12 mouse cellular contexts compared by ENCODE assay signal in genomic region chr19:4478190-4478516, GRCm38 (mm10). TPM values are rescaled to one million over a fixed set of nuclear protein-coding genes. Genes with fewer than 3 reads are reported as not detected.
A peak's percentile ranks its signal among the peaks of the same experiment; 100 is the strongest.
DNase-seq lines count a peak whose midpoint lies in the region; ATAC-seq lines count a peak whose summit lies in the region.
"Had no signal": no experiment of that assay in that cellular context is flagged by ENCODE, and none has a peak within 500 bp of the region (broad histone marks: within the 10 kb centered on the region; RNA-seq: fewer than 3 reads in every experiment).

No protein-coding gene starts in this region.

- H3K9me3 ChIP-seq in liver, embryonic 13.5 days (replicated peaks) = no peaks in the 10 kb centered on the region
- H3K9me3 ChIP-seq: forebrain, embryonic 10.5 days; hindbrain, embryonic 15.5 days; limb, embryonic 12.5 days had no signal

- H3K4me3 ChIP-seq in liver, embryonic 13.5 days (replicated peaks) = no peak overlapping the region
- H3K4me3 ChIP-seq: forebrain, embryonic 10.5 days; hindbrain, embryonic 15.5 days; limb, embryonic 12.5 days had no signal

- no peak for ATAC-seq in liver, embryonic 13.5 days (ENCODE audit: low read depth)

- WGBS in liver, embryonic 13.5 days (ENCODE audit: insufficient replicate concordance) = 12% methylated on average over 1 of the region's 1 CpGs

- H3K27me3 ChIP-seq in liver, embryonic 13.5 days = peaks cover 68% of the 10 kb centered on the region

- peak; percentile 49 for DNase-seq in embryo, embryonic 10.5 days (ENCODE audit: low spot score)
- DNase-seq in embryo, embryonic 10 days (ENCODE audit: low spot score) = no peak
- DNase-seq in kidney, postnatal 36 days = peak; percentile 18 to 19
- DNase-seq in kidney, adult 8-10 months = no peak
- DNase-seq in ES-CJ7 (ENCODE audit: low read depth, low spot score) = peak; percentile 77
- DNase-seq in liver, embryonic 13.5 days = no peak
- no peak for DNase-seq in layer of hippocampus, postnatal 25 days (ENCODE audit: extremely low spot score in 1 of 2, low spot score in 1 of 2)
- DNase-seq in cerebellum, adult 9-11 months = no peak

- peaks cover 12% of the 10 kb centered on the region for H3K4me1 ChIP-seq in liver, embryonic 13.5 days (replicated peaks)

- no peaks in the 10 kb centered on the region for H3K36me3 ChIP-seq in liver, embryonic 13.5 days
- H3K36me3 ChIP-seq: forebrain, embryonic 10.5 days; hindbrain, embryonic 15.5 days; limb, embryonic 12.5 days had no signal

- no peak overlapping the region for H3K27ac ChIP-seq in liver, embryonic 13.5 days
- H3K27ac ChIP-seq: forebrain, embryonic 10.5 days; hindbrain, embryonic 15.5 days; limb, embryonic 12.5 days had no signal

- peak overlapping the region; percentile 13; the same call in 1 of the 2 replicates for H3K4me2 ChIP-seq in liver, embryonic 13.5 days
- H3K4me2 ChIP-seq: hindbrain, embryonic 15.5 days; limb, embryonic 12.5 days had no signal

- no peak overlapping the region for H3K9ac ChIP-seq in liver, embryonic 13.5 days
- H3K9ac ChIP-seq: hindbrain, embryonic 15.5 days; limb, embryonic 12.5 days had no signal

RNA-seq across cellular contexts. Expression of gene Syt12, which starts 0.9 kb away (rescaled TPM):
- polyA plus RNA-seq in liver, embryonic 13.5 days (2015; fragmentation: Nextera tagmentation; extraction: Ambion mirVana) = 0.17 and 0.22 TPM in 2 replicates
- total RNA-seq in layer of hippocampus, postnatal 25 days (2021) = 10 to 100 TPM; 29.5 to 31.8 TPM

RNA-seq across cellular contexts. Expression of gene 2010003K11Rik, which starts 20.2 kb away (rescaled TPM):
- polyA plus RNA-seq in liver, embryonic 13.5 days (2015; fragmentation: Nextera tagmentation; extraction: Ambion mirVana) = not detected in 2 replicates
- total RNA-seq in layer of hippocampus, postnatal 25 days (2021) = not detected
- polyA plus RNA-seq: forebrain, embryonic 10.5 days; hindbrain, embryonic 15.5 days; limb, embryonic 12.5 days; neural tube, embryonic 11.5 days had no signal

RNA-seq across cellular contexts. Expression of gene Pcx, which starts 32.1 kb away (rescaled TPM):
- polyA plus RNA-seq in liver, embryonic 13.5 days (2015; fragmentation: Nextera tagmentation; extraction: Ambion mirVana) = 31.4 and 35.1 TPM in 2 replicates
- 10 to 100 TPM; 66.6 to 70.6 TPM for total RNA-seq in layer of hippocampus, postnatal 25 days (2021)

RNA-seq across cellular contexts. Expression of gene Rhod, which starts 38.9 kb away (rescaled TPM):
- polyA plus RNA-seq in liver, embryonic 13.5 days (2015; fragmentation: Nextera tagmentation; extraction: Ambion mirVana) = 6.5 and 6.7 TPM in 2 replicates
- total RNA-seq in layer of hippocampus, postnatal 25 days (2021) = 1 to 10 TPM in 1 of 2 experiments, under 1 TPM in 1; 0.87 to 1.2 TPM

Comparison
In these comparisons a context has a peak if more than half of its experiments do, and no peak if none do; other contexts are left out.
1. DNase-seq: peak in embryo, embryonic 10.5 days (single experiment), kidney, postnatal 36 days (2 of 2) and ES-CJ7 (single experiment); none in embryo, embryonic 10 days (single experiment), kidney, adult 8-10 months (0 of 2), liver, embryonic 13.5 days (single experiment), layer of hippocampus, postnatal 25 days (0 of 2) and cerebellum, adult 9-11 months (single experiment).